Mouse (Mus musculus) layer of hippocampus, adult 6 months (tissue): ENCODE data around the gene Scd1. TPM values are rescaled to one million over a fixed set of nuclear protein-coding genes. Genes with fewer than 3 reads are reported as not detected.

Source experiments
- long read RNA-seq, 2 experiments: library from polyadenylated mRNA; unstranded; transcript quantifications; one replicate each; pipeline ENCODE4 v2.0.0; 2019 to 2020
- polyA plus RNA-seq: library from polyadenylated mRNA; unstranded; fragments of <200 nt; fragmentation: Nextera tagmentation; gene quantifications from 2 replicates; pipeline ENCODE4 v1.2.3, GENCODE M21; 2021

Scd1 gene
- polyA plus RNA-seq: 14.1 and 21.3 TPM in 2 replicates
- long read RNA-seq, experiment 1, full-length matches to known transcripts: 3 of 22 reads
- long read RNA-seq, experiment 1, partial matches to known transcripts: 0 of 22 reads
- long read RNA-seq, experiment 1, other reads (novel, unspliced or antisense): 19 of 22 reads
- long read RNA-seq, experiment 2, full-length matches to known transcripts: 59 of 142 reads
- long read RNA-seq, experiment 2, partial matches to known transcripts: 16 of 142 reads
- long read RNA-seq, experiment 2, other reads (novel, unspliced or antisense): 67 of 142 reads

DNA sequence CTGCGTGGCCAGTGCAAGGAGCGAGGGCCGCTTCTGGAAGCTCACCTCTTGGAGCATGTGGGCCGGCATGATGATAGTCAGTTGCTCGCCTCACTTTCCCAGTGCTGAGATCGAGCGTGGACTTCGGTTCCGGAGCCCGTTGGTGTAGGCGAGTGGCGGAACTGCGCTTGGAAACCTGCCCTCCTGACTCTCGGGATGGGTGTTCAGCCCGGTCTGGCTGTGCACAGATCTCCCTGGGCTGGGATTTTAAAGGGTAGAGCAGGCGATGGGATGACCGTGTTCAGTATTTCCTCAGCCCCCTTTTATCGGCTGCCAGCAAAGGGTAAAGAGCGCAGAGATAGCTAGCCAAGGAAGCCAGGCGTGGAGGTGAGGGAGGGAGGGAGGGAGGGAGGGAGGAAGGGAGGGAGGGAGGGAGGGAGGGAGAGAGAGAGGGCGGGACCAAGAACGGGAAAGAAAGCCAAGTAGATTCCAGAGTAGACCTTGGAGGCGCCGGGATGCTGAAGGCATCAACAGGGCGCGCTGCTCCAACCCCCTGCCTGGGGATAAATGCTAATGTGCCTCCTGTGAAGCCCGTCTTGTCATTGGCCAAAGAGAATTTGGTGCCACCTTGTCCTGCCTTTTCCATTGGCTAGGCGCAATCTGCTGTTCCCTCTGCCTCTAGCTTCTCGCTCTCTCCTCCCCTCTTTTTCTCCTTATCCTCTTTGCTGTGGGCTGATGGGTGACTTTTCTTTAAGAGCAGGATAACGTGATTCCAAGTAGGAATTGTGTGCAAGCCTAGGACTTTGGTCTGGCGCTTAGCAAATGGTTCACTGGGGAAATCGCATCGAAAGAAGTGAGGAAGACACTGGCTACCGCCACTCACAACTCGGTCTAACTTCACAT, at the start of gene Scd1:
Gene Scd1, minus strand, starts transcription at position 539 of the 882 bp plus-strand sequence.

Other genes starting within 250 kb of the Scd1 start
- gene Pkd2l1, start 215.4 kb downstream of the Scd1 start, polyA plus RNA-seq: 0.11 and 0.25 TPM in 2 replicates
- 2.6 and 3.9 TPM in 2 replicates for gene Scd3, start 204.6 kb downstream of the Scd1 start, polyA plus RNA-seq
- gene Scd2, start 114.2 kb downstream of the Scd1 start, polyA plus RNA-seq: 135 and 172 TPM in 2 replicates
- gene Scd4, start 74.8 kb downstream of the Scd1 start, polyA plus RNA-seq: 0.18 and 0.41 TPM in 2 replicates
- 0.44 and 0.49 TPM in 2 replicates for gene Wnt8b, start 85.6 kb upstream of the Scd1 start, polyA plus RNA-seq
- gene Sec31b, start 138.0 kb upstream of the Scd1 start, polyA plus RNA-seq: 0.05 and 0.09 TPM in 2 replicates
- not detected in 2 replicates for gene Gm20538, start 145.0 kb upstream of the Scd1 start, polyA plus RNA-seq
- gene Ndufb8, start 147.6 kb upstream of the Scd1 start, polyA plus RNA-seq: 1,197 and 1,226 TPM in 2 replicates
- 3.7 and 4.0 TPM in 2 replicates for gene Hif1an, start 155.0 kb upstream of the Scd1 start, polyA plus RNA-seq